Mouse (Mus musculus): ENCODE results near the gene Dab2. TPM values are rescaled to one million over a fixed set of nuclear protein-coding genes. Genes with fewer than 3 reads are reported as not detected.

Dab2 gene
- total RNA-seq, 2 experiments from 2014 or later = 28.4 to 29.9 TPM

DNA sequence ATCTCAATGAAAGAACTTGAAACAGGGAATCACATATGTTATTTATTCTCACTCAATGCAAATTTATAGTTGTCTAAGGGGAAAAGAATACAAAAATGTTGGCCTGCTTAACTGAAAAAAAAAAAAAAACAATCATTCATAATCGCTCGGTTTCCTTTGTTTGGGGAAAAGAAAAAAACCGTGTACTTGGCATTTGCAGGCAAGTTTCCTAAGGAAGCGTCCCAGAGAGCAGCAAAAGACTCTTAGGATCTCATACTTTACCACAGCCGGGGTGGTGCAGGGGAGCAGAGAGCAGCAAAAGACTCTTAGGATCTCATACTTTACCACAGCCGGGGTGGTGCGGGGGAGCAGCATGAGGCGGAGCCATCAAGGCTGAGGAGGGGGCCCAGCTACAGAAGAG, 161.8 kb downstream of the Dab2 start:
- no peak for DNase-seq (ENCODE audit: low spot score in 2 of 2)

DNA sequence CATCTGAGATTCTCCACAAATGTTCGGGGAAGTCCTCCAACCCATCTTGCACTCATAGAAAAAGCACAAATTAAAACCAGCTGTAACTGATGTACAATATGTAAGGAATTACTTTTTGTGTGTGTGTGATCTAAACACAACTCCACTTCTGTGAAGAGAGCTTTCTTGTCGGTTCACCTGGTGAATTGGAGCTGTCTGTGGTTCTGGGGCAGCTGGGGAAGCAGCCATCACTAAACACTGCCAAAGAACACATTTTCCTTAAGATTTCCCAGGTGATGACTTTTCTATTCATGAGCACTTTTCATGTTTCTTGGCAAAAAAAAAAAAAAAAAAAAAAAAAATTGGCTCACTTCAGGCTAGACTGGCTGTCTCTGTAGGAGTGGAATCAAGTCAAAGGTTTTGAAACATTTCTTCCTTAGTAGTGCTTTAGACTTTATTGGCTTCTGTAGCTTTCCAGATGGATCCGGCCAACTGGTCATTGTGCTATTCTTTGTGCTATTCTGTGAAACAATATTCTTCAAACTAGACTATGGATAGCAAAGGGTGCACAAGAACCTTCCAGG, 163.9 kb downstream of the Dab2 start:
- no peak for DNase-seq (ENCODE audit: low spot score in 2 of 2)

DNA sequence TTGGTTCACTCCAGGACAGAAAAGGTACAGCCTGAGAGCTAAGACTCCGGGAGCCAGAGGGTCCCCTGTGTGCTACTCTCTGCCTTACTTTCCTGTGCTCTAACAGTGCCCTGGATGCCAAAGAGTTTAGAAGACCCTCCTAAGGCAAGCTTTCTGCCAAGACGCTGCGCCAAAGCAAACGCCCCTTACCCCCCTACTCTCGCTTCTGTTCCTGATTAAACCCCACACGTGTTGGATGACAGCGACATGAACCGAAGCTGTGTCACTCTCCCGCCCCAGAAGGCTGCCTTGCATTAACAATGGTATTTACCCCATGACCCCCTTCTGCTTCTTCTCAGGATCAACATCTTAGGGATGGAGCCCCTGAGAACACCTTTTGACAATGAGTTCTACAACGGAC, 167.4 kb downstream of the Dab2 start:
- no peak for DNase-seq (ENCODE audit: low spot score in 2 of 2)

DNA sequence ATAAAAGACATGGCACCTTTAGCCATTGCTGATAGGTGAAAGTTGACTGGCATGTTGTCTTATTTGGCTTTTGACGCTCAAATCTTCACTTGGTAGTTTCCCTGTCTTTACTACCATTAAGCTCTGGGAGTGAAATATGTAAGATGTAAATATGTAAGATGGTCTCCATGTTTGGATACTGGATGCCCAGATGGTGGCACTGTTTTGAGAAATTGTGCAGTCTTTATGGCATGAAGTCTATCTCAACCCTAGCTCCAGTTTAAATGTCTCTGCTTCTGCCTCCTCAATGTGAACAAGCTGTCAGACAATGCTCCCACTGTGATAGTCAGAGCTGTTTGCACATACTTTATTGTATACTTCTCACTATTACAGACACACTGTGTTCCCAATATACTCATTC, 169.3 kb downstream of the Dab2 start:
- DNase-seq (ENCODE audit: low spot score in 2 of 2) = no peak

DNA sequence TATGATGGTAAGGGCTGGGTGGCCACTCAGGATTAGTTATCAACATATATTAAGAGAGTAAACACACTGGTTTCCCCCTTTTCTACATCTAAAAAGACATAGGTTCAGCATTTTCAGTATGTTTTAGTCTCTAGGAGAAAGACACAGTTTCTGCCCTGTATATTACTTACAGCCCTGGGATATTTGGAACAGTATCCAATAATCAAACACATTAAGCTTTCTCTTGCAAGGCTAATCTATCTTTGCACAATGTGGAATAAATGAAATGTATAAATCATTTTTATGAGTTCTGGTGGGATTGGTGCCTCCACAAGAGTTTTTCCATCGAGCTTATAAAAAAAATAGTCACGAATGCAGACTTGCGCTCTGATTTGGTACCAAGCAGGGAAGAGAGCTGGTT, 169.8 kb downstream of the Dab2 start:
- no peak for DNase-seq (ENCODE audit: low spot score in 2 of 2)

DNA sequence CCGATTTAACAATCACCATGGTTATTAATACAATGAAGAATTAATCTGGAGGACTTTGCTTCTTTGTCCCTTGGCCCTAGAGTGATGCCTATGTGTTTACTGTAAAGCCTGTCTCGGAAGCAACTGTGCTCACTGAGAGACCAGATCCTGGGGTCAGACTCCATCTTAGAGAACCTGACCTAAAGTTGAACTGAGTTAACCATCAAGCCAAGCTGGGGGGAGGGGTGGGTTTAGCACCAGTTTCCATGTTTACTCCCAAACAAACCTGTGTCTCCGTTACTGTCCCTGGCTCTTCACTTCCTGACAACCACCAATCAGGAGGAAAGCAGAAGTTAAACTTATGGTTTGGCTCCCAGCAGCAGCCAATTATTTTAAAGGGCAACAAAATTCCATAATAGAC, 184.0 kb downstream of the Dab2 start:
- no peak for DNase-seq (ENCODE audit: low spot score in 2 of 2)

Other genes starting within 250 kb of the Dab2 start
- not detected for gene C9, start 145.5 kb downstream of the Dab2 start, total RNA-seq (2021)
- gene Fyb, start 223.1 kb downstream of the Dab2 start, total RNA-seq (2021) = 10 to 100 TPM in 1 of 2 experiments, 1 to 10 TPM in 1; 9.2 to 10.9 TPM